Mouse (Mus musculus) spleen, adult 10 weeks (tissue): Measurements from ENCODE around the gene Kdm5b. TPM values are rescaled to one million over a fixed set of nuclear protein-coding genes. Genes with fewer than 3 reads are reported as not detected.

Source experiments
- polyA plus RNA-seq: library from polyadenylated mRNA; stranded (reverse); fragments of 350-450 nt; fragmentation: Illumina TruSeq; extraction: RNeasy Lipid Tissue Mini Kit (QIAGEN cat#74804); gene quantifications from one replicate; pipeline ENCODE4 v1.2.3, GENCODE M21; 2015; ENCODE audit warnings: low replicate concordance; ENCODE audit not compliant: insufficient read depth

Kdm5b gene
- 18.1 TPM for polyA plus RNA-seq

DNA sequence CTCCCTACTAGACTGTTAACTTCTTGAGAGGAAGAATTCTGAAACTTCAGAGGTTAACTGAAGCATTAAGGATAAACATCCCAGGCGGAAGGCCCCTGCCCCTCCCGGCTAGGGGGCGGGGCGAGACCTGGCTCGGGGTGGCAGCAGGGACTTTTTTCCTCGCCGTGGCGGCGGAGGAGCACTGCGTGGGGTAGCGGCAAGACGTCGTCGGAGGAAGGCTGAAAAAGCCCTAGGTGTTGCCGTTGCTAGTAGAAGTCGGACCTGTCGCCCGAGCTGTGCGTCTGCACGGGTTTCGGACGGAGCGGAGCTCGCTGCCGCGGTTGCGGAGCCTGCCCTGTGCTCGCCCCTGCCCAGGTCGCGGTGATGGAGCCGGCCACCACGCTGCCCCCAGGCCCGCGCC, at the start of gene Kdm5b:
TSS of gene Kdm5b (plus strand) at position 196 of the 400 bp plus-strand sequence.

GRCm38 (mm10) chr1:134549632-134550132, 10.3 kb upstream of the Kdm5b start, which contains the start of gene Mgat4e:
Gene Mgat4e, minus strand, starts transcription at chr1:134549682.

GRCm38 (mm10) chr1:134646261-134646962, 86.4 kb downstream of the Kdm5b start, which contains the start of gene Syt2:
Gene Syt2, plus strand, starts transcription at chr1:134646677.

Other genes with a start within 250 kb of the Kdm5b start
- gene Ppfia4, start 227.2 kb upstream of the Kdm5b start, polyA plus RNA-seq = 20.4 TPM
- 56.0 TPM for gene Tmem183a, start 198.2 kb upstream of the Kdm5b start, polyA plus RNA-seq
- not detected for gene 4933406M09Rik, start 174.2 kb upstream of the Kdm5b start, polyA plus RNA-seq
- 38.5 TPM for gene Cyb5r1, start 154.6 kb upstream of the Kdm5b start, polyA plus RNA-seq
- gene Adipor1, start 144.8 kb upstream of the Kdm5b start, polyA plus RNA-seq = 76.8 TPM
- 26.8 TPM for gene Klhl12, start 104.6 kb upstream of the Kdm5b start, polyA plus RNA-seq
- 32.5 TPM for gene Rabif, start 65.5 kb upstream of the Kdm5b start, polyA plus RNA-seq
- gene Mgat4e, start 10.5 kb upstream of the Kdm5b start, polyA plus RNA-seq = not detected
- gene Syt2, start 86.5 kb downstream of the Kdm5b start, polyA plus RNA-seq = not detected